Comparison of ENCODE assay signal across 33 mouse cellular contexts in genomic region chr14:56382366-56382765, GRCm38 (mm10). TPM values are rescaled to one million over a fixed set of nuclear protein-coding genes. Genes with fewer than 3 reads are reported as not detected.
"Had no signal": no experiment of that assay in that cellular context is flagged by ENCODE, and none has a peak within 500 bp of the region (broad histone marks: within the 10 kb centered on the region; RNA-seq: fewer than 3 reads in every experiment).

No protein-coding gene starts in this region.

- H3K9ac ChIP-seq: embryonic facial prominence, embryonic 12.5 days; embryonic facial prominence, embryonic 13.5 days; embryonic facial prominence, embryonic 15.5 days; forebrain, embryonic 12.5 days; forebrain, embryonic 13.5 days; forebrain, embryonic 15.5 days; forebrain, postnatal 0 days had no signal

- ATAC-seq: forebrain, embryonic 13.5 days; forebrain, embryonic 14.5 days; forebrain, embryonic 15.5 days; forebrain, embryonic 16.5 days; forebrain, postnatal 0 days had no signal

- H3K27me3 ChIP-seq: embryonic facial prominence, embryonic 12.5 days; embryonic facial prominence, embryonic 13.5 days; embryonic facial prominence, embryonic 15.5 days; forebrain, embryonic 12.5 days; forebrain, embryonic 13.5 days; forebrain, embryonic 15.5 days had no signal

- DNase-seq: cerebellum, adult 2 months; cerebellum, adult 8-10 months; cerebellum, adult 9-10 months; cerebellum, adult 9-11 months; cerebellum, postnatal 10 days; cerebellum, postnatal 14 days; cerebellum, postnatal 25 days; cerebellum, postnatal 36 days; embryo, embryonic 11 days; forebrain, postnatal 0 days; gastrocnemius, adult 2 months; gastrocnemius, postnatal 10 days; gastrocnemius, postnatal 14 days; gastrocnemius, postnatal 25 days; gastrocnemius, postnatal 36 days; heart, adult 18-20 months; heart, adult 2 months had no signal

- H3K4me3 ChIP-seq: embryonic facial prominence, embryonic 10.5 days; embryonic facial prominence, embryonic 12.5 days; embryonic facial prominence, embryonic 13.5 days; embryonic facial prominence, embryonic 15.5 days; erythroblast, embryonic 14.5 days; forebrain, embryonic 10.5 days; forebrain, embryonic 12.5 days; forebrain, embryonic 13.5 days; forebrain, embryonic 15.5 days; gastrocnemius, adult 2 months; heart, adult 2 months had no signal

- H3K36me3 ChIP-seq: embryonic facial prominence, embryonic 10.5 days; embryonic facial prominence, embryonic 12.5 days; embryonic facial prominence, embryonic 13.5 days; embryonic facial prominence, embryonic 15.5 days; forebrain, embryonic 10.5 days; forebrain, embryonic 12.5 days; forebrain, embryonic 15.5 days had no signal

- H3K9me3 ChIP-seq: embryonic facial prominence, embryonic 10.5 days; embryonic facial prominence, embryonic 12.5 days; embryonic facial prominence, embryonic 13.5 days; embryonic facial prominence, embryonic 15.5 days; forebrain, embryonic 10.5 days; forebrain, embryonic 12.5 days; forebrain, embryonic 13.5 days; forebrain, embryonic 15.5 days had no signal

- H3K4me2 ChIP-seq: embryonic facial prominence, embryonic 12.5 days; embryonic facial prominence, embryonic 13.5 days; embryonic facial prominence, embryonic 15.5 days; forebrain, embryonic 12.5 days; forebrain, embryonic 13.5 days; forebrain, embryonic 15.5 days had no signal

- H3K4me1 ChIP-seq: embryonic facial prominence, embryonic 12.5 days; embryonic facial prominence, embryonic 13.5 days; embryonic facial prominence, embryonic 15.5 days; forebrain, embryonic 10.5 days; forebrain, embryonic 12.5 days; forebrain, embryonic 13.5 days; forebrain, embryonic 15.5 days had no signal

- H3K27ac ChIP-seq: embryonic facial prominence, embryonic 10.5 days; embryonic facial prominence, embryonic 12.5 days; embryonic facial prominence, embryonic 13.5 days; embryonic facial prominence, embryonic 15.5 days; forebrain, embryonic 10.5 days; forebrain, embryonic 12.5 days; forebrain, embryonic 13.5 days; forebrain, embryonic 15.5 days; gastrocnemius, adult 2 months; heart, adult 2 months had no signal

RNA-seq across cellular contexts. Expression of gene Atp12a, which starts 17.5 kb away (rescaled TPM):
- total RNA-seq: common myeloid progenitor, adult 5-6 weeks; gastrocnemius, adult 18-20 months; gastrocnemius, adult 2 months; gastrocnemius, adult 8-10 months; gastrocnemius, postnatal 10 days; gastrocnemius, postnatal 14 days; gastrocnemius, postnatal 25 days; gastrocnemius, postnatal 36 days; gastrocnemius, postnatal 4 days; granulocyte monocyte progenitor cell, adult 5-6 weeks; heart, adult 18-20 months; heart, adult 2 months had no signal
- polyA plus RNA-seq: cerebellum, adult 2 months; embryonic facial prominence, embryonic 10.5 days; erythroblast, embryonic 14.5 days; forebrain, embryonic 10.5 days; heart, adult 2 months had no signal

RNA-seq across cellular contexts. Expression of gene Rnf17, which starts 20.0 kb away (rescaled TPM):
- total RNA-seq: gastrocnemius, postnatal 10 days; gastrocnemius, postnatal 14 days; gastrocnemius, postnatal 25 days; gastrocnemius, postnatal 36 days had no signal
- polyA plus RNA-seq: erythroblast, embryonic 14.5 days had no signal
